Mouse (Mus musculus) heart, embryonic 11.5 days (tissue): ENCODE results near the gene Ripor2. TPM values are rescaled to one million over a fixed set of nuclear protein-coding genes. Genes with fewer than 3 reads are reported as not detected.

Source experiments
- ATAC-seq: fragments of 200-750 bp; cut with Nextera tagmentation; replicated peaks from 2 replicates; pipeline ENCODE4 v1.8.0; 2017; ENCODE audit warnings: moderate library complexity; ENCODE audit not compliant: insufficient number of reproducible peaks, low FRiP score, low TSS enrichment
- H3K27ac ChIP-seq: fragments of 300-500 bp; sonication (generic); 2 replicates; pipeline ENCODE4 v1.5.1; 2014; ENCODE audit warnings: mild to moderate bottlenecking, low read depth, low read length
- H3K27me3 ChIP-seq: fragments of 300-500 bp; sonication (generic); 2 replicates; pipeline ENCODE4 v1.6.1; 2014; ENCODE audit warnings: mild to moderate bottlenecking, low read length, mixed read lengths; ENCODE audit not compliant: control insufficient read depth, insufficient read depth
- H3K36me3 ChIP-seq: fragments of 300-500 bp; sonication (generic); 2 replicates; pipeline ENCODE4 v1.6.1; 2014; ENCODE audit warnings: mild to moderate bottlenecking, low read length, moderate library complexity, mixed read lengths; ENCODE audit not compliant: control insufficient read depth, insufficient read depth
- H3K4me1 ChIP-seq: fragments of 300-500 bp; sonication (generic); 2 replicates; pipeline ENCODE4 v1.6.1; 2014; ENCODE audit warnings: low read length; ENCODE audit not compliant: control insufficient read depth, insufficient read depth
- H3K4me2 ChIP-seq: fragments of 300-500 bp; sonication (generic); 2 replicates; pipeline ENCODE4 v1.6.1; 2014; ENCODE audit warnings: mild to moderate bottlenecking, moderate library complexity
- H3K4me3 ChIP-seq: fragments of 300-500 bp; sonication (generic); 2 replicates; pipeline ENCODE4 v1.5.1; 2014; ENCODE audit warnings: low read depth, low read length
- H3K9ac ChIP-seq: fragments of 300-500 bp; sonication (generic); 2 replicates; pipeline ENCODE4 v1.6.1; 2014; ENCODE audit warnings: mild to moderate bottlenecking, low read depth, low read length, moderate library complexity
- H3K9me3 ChIP-seq: fragments of 300-500 bp; sonication (generic); replicated peaks from 2 replicates; pipeline ENCODE4 v1.6.1; 2016; ENCODE audit warnings: low read length; ENCODE audit not compliant: control insufficient read depth
- WGBS: fragments of 180-500 bp; shearing (Covaris S2); extraction: QIAGEN DNeasy Blood & Tissue Kit; methylation state at CpG from one replicate; pipeline ENCODE4 v1.1.7; 2014; ENCODE audit not compliant: insufficient replicate concordance; 5-methylcytosine and 5-hydroxymethylcytosine counted together
- polyA plus RNA-seq: library from polyadenylated mRNA; unstranded; fragments of >200 nt; fragmentation: Nextera tagmentation; extraction: Ambion mirVana; gene quantifications from 2 replicates; pipeline ENCODE4 v1.2.1, GENCODE M21; 2014

The Ripor2 gene
- polyA plus RNA-seq, result 5.8 and 6.5 TPM in 2 replicates

DNA sequence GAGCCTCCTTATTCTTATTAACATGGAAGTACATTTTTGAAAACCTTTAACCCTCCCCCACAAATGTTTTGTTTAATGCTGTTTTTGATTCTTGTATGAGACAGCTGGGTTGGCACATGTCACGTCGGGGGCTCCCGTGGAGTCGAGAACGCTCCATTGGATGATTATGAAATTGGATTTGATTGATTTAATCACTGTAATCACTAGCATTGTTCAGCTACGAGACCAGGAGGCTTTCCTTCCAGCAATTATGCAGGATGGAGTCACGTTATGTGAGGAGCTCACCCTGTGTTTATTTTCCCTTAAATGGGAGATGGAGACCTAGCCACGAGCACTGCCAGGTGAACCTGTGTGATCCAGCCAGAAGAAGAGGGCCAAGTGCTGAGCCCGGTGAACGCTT, at the start of gene Ripor2:
Ripor2 (plus strand) TSS at position 357 of the 400 bp plus-strand sequence.
- no peak within 1 kb of the TSS for H3K4me3 ChIP-seq
- H3K9me3 ChIP-seq, result no peaks in the 10 kb centered on the region
- WGBS, result 85% methylated on average over 10 of the region's 10 CpGs
- no peaks in the 10 kb centered on the region for H3K27me3 ChIP-seq
- H3K36me3 ChIP-seq, result no peaks in the 10 kb centered on the region
- no peak within 1 kb of the TSS for H3K9ac ChIP-seq
- no peak within 1 kb of the TSS for H3K27ac ChIP-seq
- peaks cover 6% of the 10 kb centered on the region for H3K4me1 ChIP-seq
- ATAC-seq, result no peak
- no peak within 1 kb of the TSS for H3K4me2 ChIP-seq

GRCm38 (mm10) chr13:24536531-24537167, 45.3 kb upstream of the Ripor2 start:
- H3K9ac ChIP-seq, result no peak overlapping the region
- no peak for ATAC-seq
- no peak overlapping the region for H3K27ac ChIP-seq
- H3K4me1 ChIP-seq, result peaks cover 3% of the 10 kb centered on the region; the same call in 1 of the 2 replicates
- no peaks in the 10 kb centered on the region for H3K27me3 ChIP-seq
- H3K4me2 ChIP-seq, result no peak overlapping the region
- no peaks in the 10 kb centered on the region for H3K9me3 ChIP-seq
- no peaks in the 10 kb centered on the region for H3K36me3 ChIP-seq
- no peak overlapping the region for H3K4me3 ChIP-seq
- 62% methylated on average over 6 of the region's 6 CpGs for WGBS

DNA sequence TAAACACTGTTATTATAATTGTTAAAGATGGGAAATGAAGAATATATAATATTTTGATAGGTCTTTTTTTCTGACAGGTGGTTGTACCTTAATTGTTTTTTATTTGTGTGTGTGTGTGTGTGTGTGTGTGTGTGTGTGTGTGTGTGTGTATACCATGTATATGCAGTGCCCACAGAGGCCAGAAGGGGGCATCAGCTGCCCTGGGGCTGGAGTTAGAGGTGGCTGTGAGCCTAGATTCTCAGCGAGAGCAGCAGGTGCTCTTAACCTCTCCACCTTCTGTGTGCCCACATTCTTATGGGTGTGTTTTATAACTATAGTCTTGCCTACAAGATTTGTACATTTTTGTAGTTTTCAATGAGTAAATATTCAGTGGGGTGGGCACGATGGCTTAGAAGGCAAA, 44.0 kb upstream of the Ripor2 start:
- Histone ChIP-seq H3K27me3 (no peaks in the 10 kb centered on the region), H3K4me3 (no peak overlapping the region), H3K36me3 (no peaks in the 10 kb centered on the region), H3K9ac (no peak overlapping the region), H3K4me2 (no peak overlapping the region), H3K27ac (no peak overlapping the region), H3K9me3 (no peaks in the 10 kb centered on the region), H3K4me1 (peaks cover 3% of the 10 kb centered on the region; the same call in 1 of the 2 replicates)
- 84% methylated on average over 2 of the region's 2 CpGs for WGBS
- no peak for ATAC-seq

GRCm38 (mm10) chr13:24538941-24539340, 43.0 kb upstream of the Ripor2 start:
- no peak overlapping the region for H3K4me2 ChIP-seq
- H3K27ac ChIP-seq, result peak overlapping the region; percentile 36
- no peak overlapping the region for H3K4me3 ChIP-seq
- H3K36me3 ChIP-seq, result no peaks in the 10 kb centered on the region
- no peaks in the 10 kb centered on the region for H3K27me3 ChIP-seq
- no peak; the same call in 1 of the 2 replicates for ATAC-seq
- no peaks in the 10 kb centered on the region for H3K9me3 ChIP-seq
- peaks cover 3% of the 10 kb centered on the region; the same call in 1 of the 2 replicates for H3K4me1 ChIP-seq
- H3K9ac ChIP-seq, result no peak overlapping the region
- WGBS, result 42% methylated on average over 5 of the region's 5 CpGs

DNA sequence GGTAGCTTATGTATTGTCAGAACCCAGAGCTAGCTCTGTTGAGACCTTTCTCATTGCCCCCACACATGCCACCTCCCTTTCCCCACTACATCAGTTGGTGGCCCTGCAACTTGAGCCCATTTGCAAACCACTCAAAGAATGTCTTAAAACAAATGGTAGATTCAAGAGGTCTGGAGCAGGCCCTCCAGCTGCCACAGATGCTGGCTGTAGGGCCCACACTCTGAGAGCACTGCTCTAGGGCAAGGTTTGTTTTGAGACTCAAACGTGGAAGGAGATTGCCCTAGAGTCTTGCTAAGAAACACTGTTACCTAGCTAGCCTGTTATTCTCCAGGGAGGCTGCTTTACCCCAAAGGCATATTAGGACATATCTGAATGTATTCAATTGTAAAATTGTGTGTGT, 36.3 kb upstream of the Ripor2 start:
- WGBS, result 23% methylated on average over 1 of the region's 1 CpGs
- Histone ChIP-seq H3K27me3 (no peaks in the 10 kb centered on the region), H3K4me1 (peaks cover 5% of the 10 kb centered on the region; the same call in 1 of the 2 replicates), H3K4me2 (no peak overlapping the region), H3K36me3 (no peaks in the 10 kb centered on the region), H3K4me3 (no peak overlapping the region), H3K9me3 (no peaks in the 10 kb centered on the region), H3K27ac (no peak overlapping the region), H3K9ac (no peak overlapping the region)
- ATAC-seq, result no peak

- H3K27me3 ChIP-seq, result no peaks in the 10 kb centered on the region
- 71% methylated on average over 12 of the region's 12 CpGs for WGBS
- no peak overlapping the region for H3K4me2 ChIP-seq
- H3K4me3 ChIP-seq, result no peak overlapping the region
- H3K9ac ChIP-seq, result no peak overlapping the region
- H3K4me1 ChIP-seq, result peaks cover 9% of the 10 kb centered on the region; the same call in 1 of the 2 replicates
- H3K9me3 ChIP-seq, result no peaks in the 10 kb centered on the region
- ATAC-seq, result no peak
- no peak overlapping the region for H3K27ac ChIP-seq
- H3K36me3 ChIP-seq, result no peaks in the 10 kb centered on the region
These were observed 35.1 kb upstream of the Ripor2 start for GRCm38 (mm10) chr13:24546801-24547459.

DNA sequence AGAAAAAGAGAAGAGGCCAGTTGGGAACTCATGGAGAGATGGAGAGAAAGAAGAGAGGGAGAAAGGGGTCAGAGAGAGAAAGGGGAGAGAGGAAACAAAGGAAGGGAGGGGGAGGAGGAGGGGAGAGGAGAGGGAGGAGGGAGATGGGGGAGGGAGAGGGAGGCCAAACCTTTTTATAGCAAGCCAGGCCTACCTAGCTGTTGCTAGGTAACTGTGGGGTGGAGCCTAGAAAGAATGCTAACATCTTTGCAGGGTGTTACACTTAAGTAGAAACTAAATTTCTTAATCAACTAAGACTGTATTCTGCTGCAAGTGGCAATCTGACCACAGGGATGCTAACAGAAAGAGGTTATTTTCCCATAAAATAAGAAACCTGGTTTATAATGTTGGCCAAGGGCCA, 33.1 kb upstream of the Ripor2 start:
- Histone ChIP-seq H3K36me3 (no peaks in the 10 kb centered on the region), H3K4me3 (no peak overlapping the region), H3K27me3 (no peaks in the 10 kb centered on the region), H3K9me3 (no peaks in the 10 kb centered on the region), H3K4me2 (no peak overlapping the region), H3K9ac (no peak overlapping the region), H3K27ac (no peak overlapping the region), H3K4me1 (peaks cover 14% of the 10 kb centered on the region)
- ATAC-seq, result no peak

DNA sequence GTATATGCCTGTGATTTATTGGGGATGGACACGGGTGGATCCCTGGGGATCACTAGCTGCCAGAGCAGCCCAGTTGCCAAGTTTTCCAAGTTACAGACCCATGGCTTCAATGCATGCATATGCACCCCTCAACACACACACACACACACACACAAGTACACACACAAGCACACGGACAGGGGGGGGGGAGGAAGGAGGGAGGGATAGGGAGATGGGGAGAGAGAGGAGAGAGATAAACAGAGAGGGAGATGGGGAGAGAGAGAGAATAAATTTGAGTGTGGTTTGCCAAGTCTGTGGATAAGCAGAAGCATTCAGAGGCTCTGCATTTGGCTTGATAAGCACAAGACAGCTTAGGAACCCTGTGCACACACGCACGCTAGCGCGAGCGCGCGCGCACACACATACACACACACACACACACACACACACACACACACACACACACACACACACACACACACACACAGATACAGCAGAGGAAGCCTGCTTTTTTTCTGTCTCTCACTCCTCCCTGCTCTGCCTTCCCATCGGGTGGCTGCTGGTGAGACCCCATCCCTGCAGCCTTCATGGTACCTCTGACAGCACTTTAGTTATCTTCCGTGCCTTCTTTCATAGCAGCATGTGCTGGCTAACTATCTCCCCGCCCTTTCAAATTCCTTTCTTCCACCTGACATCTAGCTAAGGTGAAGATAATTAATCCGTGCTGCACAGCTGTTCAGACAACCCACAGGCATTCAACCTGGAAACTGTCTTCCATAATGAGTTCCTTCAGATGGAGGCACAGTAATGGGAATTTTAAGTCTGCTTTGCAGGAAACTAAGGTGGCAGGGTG, 30.7 kb upstream of the Ripor2 start:
- H3K4me2 ChIP-seq, result peak overlapping the region; percentile 12; the same call in 1 of the 2 replicates
- WGBS, result 32% methylated on average over 10 of the region's 14 CpGs
- 0 out of 2 replicates have a peak, but pooled peaks have one; percentile 31 for ATAC-seq
- no peaks in the 10 kb centered on the region for H3K27me3 ChIP-seq
- H3K36me3 ChIP-seq, result no peaks in the 10 kb centered on the region
- no peak overlapping the region for H3K9ac ChIP-seq
- H3K9me3 ChIP-seq, result no peaks in the 10 kb centered on the region
- H3K4me1 ChIP-seq, result peaks cover 14% of the 10 kb centered on the region
- H3K27ac ChIP-seq, result no peak overlapping the region
- H3K4me3 ChIP-seq, result no peak overlapping the region
